Mouse (Mus musculus): ENCODE results near the gene Adk. TPM values are rescaled to one million over a fixed set of nuclear protein-coding genes. Genes with fewer than 3 reads are reported as not detected.

Gene Adk
- polyA plus RNA-seq, 1 experiment, result 7.7 TPM

DNA sequence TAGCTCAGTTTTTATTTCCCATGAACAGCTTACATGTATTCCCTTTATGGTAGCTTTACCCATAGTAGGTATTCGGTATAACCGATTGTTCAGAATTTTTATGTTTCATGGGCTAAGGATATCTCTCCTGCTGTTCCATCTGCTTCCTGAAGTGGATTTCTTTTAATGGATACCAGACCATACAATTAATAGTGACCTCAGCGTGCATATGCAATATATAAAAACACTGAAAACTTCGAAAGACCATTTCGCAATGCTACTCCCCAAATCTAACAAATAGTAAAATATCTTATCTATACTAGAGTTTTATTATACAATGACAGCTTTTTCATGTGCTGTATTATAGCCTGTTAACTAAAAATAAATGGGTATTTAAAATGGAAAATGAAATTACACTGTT, 232.5 kb downstream of the Adk start:
- TF ChIP-seq POLR2A (IDR thresholded peaks at IDR 0.05; ENCODE audit: low read depth, low read length) (no peak), CTCF (IDR thresholded peaks at IDR 0.05; ENCODE audit: extremely low read depth, insufficient read depth, insufficient read length, insufficient replicate concordance) (no peak)
- Histone ChIP-seq H3K27ac (ENCODE audit: insufficient read depth, low read length) (no peak overlapping the region), H3K27me3 (ENCODE audit: control insufficient read depth, insufficient read depth, low read length) (no peaks in the 10 kb centered on the region), H3K36me3 (ENCODE audit: control insufficient read depth, insufficient read depth, low read length) (no peaks in the 10 kb centered on the region), H3K4me1 (ENCODE audit: control insufficient read depth, insufficient read depth, insufficient read length) (no peaks in the 10 kb centered on the region), H3K4me3 (ENCODE audit: extremely low read depth, insufficient read depth, insufficient read length) (no peak overlapping the region)
- DNase-seq (ENCODE audit: low read depth in 1 of 2, low spot score in 2 of 2), result no peak
- 92% methylated on average over 5 of the region's 5 CpGs for WGBS

DNA sequence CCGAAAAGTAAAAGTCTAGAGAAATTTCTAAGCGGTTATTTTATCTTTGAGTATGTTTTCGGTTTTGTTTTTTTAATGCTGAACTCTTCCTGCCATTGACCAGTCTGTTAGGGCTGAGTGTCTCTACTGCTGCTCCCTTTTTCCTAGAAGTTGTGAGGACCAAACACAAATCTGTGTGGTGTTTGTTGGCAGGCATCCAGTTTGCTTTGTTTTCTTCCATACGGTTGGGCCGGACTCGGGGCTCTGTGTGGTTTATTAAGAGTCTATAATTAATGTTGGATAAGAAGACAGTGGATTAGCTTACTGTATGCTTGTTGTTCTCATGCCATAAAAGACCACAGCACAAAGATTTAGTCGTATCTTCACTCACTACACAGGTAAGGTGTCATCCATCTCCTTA, 233.9 kb downstream of the Adk start:
- Histone ChIP-seq H3K36me3 (ENCODE audit: control insufficient read depth, insufficient read depth, low read length) (no peaks in the 10 kb centered on the region), H3K27me3 (ENCODE audit: control insufficient read depth, insufficient read depth, low read length) (no peaks in the 10 kb centered on the region), H3K4me3 (ENCODE audit: extremely low read depth, insufficient read depth, insufficient read length) (no peak overlapping the region), H3K4me1 (ENCODE audit: control insufficient read depth, insufficient read depth, insufficient read length) (no peaks in the 10 kb centered on the region), H3K27ac (ENCODE audit: insufficient read depth, low read length) (no peak overlapping the region)
- TF ChIP-seq POLR2A (IDR thresholded peaks at IDR 0.05; ENCODE audit: low read depth, low read length) (no peak), CTCF (IDR thresholded peaks at IDR 0.05; ENCODE audit: extremely low read depth, insufficient read depth, insufficient read length, insufficient replicate concordance) (no peak)
- DNase-seq (ENCODE audit: low read depth in 1 of 2, low spot score in 2 of 2), result no peak
- WGBS, result 94% methylated on average over 7 of the region's 7 CpGs

DNA sequence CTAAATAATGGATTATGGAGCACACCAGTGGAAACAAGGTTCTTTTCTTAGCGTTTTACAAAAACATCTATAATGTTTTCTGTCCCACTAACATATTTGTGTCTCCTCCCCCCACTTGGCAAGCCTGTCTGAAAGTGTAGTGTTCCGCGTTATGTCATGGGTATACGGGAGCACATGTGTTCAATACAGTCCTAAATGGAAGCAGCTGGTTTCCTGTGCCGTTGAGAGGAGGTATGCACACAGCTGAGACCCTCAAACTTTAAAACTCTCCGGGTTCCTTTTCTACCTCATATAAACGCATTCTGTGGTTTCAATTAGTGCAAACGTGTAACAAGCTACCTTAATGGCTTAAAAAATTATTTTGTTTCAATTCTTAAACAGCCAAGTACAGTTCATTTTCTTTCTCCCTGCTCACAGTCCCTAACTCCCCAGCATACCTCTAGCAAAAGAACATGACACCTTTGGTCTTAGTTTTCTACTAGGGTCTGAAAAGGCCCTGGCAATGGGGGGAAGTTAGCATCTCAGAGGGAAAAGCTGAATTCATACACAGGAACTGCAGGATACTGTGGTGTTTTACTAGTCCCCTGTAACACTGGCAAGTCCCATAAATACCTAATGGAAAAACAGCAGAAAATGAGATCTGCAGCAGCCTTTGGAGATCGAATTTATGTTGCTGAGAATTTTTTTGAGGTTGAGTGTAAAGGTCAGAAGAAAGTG, 235.5 kb downstream of the Adk start:
- DNase-seq (ENCODE audit: low read depth in 1 of 2, low spot score in 2 of 2), result no peak
- H3K27me3 ChIP-seq (ENCODE audit: control insufficient read depth, insufficient read depth, low read length), result no peaks in the 10 kb centered on the region
- TF ChIP-seq CTCF (IDR thresholded peaks at IDR 0.05; ENCODE audit: extremely low read depth, insufficient read depth, insufficient read length, insufficient replicate concordance) (no peak), POLR2A (IDR thresholded peaks at IDR 0.05; ENCODE audit: low read depth, low read length) (no peak)

DNA sequence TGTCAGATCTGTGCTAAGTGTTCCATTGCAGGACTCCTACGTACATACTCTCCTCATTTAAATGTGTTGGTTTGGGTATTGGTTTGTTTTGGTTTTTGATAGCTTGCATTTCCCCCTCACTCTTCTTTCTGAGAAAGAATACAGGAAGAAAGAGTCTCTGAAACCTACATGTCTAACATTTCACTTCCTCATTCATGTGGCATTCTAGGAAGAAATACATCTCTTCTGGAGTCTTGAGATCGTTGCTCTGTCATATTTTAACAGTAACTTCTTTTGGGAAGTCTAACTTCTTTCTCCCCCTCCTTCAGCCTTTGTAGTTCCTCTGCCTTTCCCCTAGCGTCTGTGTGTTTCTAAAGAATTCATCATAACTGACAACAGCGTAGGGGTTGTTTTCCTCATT, 247.4 kb downstream of the Adk start:
- Histone ChIP-seq H3K27ac (ENCODE audit: insufficient read depth, low read length) (no peak overlapping the region), H3K36me3 (ENCODE audit: control insufficient read depth, insufficient read depth, low read length) (no peaks in the 10 kb centered on the region), H3K4me1 (ENCODE audit: control insufficient read depth, insufficient read depth, insufficient read length) (peaks cover 2% of the 10 kb centered on the region; the same call in 1 of the 2 replicates), H3K4me3 (ENCODE audit: extremely low read depth, insufficient read depth, insufficient read length) (no peak overlapping the region), H3K27me3 (ENCODE audit: control insufficient read depth, insufficient read depth, low read length) (no peaks in the 10 kb centered on the region)
- no peak for TF ChIP-seq POLR2A (IDR thresholded peaks at IDR 0.05; ENCODE audit: low read depth, low read length)
- no peak for TF ChIP-seq CTCF (IDR thresholded peaks at IDR 0.05; ENCODE audit: extremely low read depth, insufficient read depth, insufficient read length, insufficient replicate concordance)
- 17% methylated on average over 4 of the region's 4 CpGs for WGBS
- peak in 1 of 2 experiments; percentile 5 for DNase-seq (ENCODE audit: low read depth in 1 of 2, low spot score in 2 of 2)

More for the DNA sequence above, 235.5 kb downstream of the Adk start:
- no peak overlapping the region for H3K4me3 ChIP-seq (ENCODE audit: extremely low read depth, insufficient read depth, insufficient read length)
- WGBS, result 17% methylated on average over 9 of the region's 9 CpGs
- no peak overlapping the region for H3K27ac ChIP-seq (ENCODE audit: insufficient read depth, low read length)
- H3K36me3 ChIP-seq (ENCODE audit: control insufficient read depth, insufficient read depth, low read length), result no peaks in the 10 kb centered on the region
- H3K4me1 ChIP-seq (ENCODE audit: control insufficient read depth, insufficient read depth, insufficient read length), result no peaks in the 10 kb centered on the region

DNA sequence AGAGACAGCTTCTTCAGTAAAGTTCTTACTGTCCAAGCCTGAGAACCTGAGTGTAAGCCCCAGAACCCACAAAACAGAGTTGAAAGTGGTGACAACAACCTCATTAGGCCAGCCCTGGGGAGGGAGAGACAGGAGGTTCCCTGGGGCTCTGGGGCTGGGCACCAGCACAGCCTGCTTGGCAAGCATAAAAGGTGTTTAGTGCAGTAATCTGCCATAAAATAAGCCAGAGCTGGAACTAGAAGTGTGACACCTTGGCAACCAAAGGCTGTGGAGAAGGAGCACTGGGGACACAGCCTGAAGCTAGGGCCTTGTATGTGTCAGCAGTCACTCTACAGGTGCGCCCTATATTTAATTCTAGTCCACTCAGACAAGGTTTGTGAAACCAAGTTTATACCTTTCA, 252.4 kb downstream of the Adk start:
- no peak for DNase-seq (ENCODE audit: low read depth in 1 of 2, low spot score in 2 of 2)
- no peaks in the 10 kb centered on the region for H3K4me1 ChIP-seq (ENCODE audit: control insufficient read depth, insufficient read depth, insufficient read length)
- no peaks in the 10 kb centered on the region for H3K27me3 ChIP-seq (ENCODE audit: control insufficient read depth, insufficient read depth, low read length)
- H3K36me3 ChIP-seq (ENCODE audit: control insufficient read depth, insufficient read depth, low read length), result no peaks in the 10 kb centered on the region
- H3K4me3 ChIP-seq (ENCODE audit: extremely low read depth, insufficient read depth, insufficient read length), result no peak overlapping the region
- WGBS, result 97% methylated on average over 1 of the region's 1 CpGs
- H3K27ac ChIP-seq (ENCODE audit: insufficient read depth, low read length), result no peak overlapping the region
- TF ChIP-seq POLR2A (IDR thresholded peaks at IDR 0.05; ENCODE audit: low read depth, low read length) (no peak), CTCF (IDR thresholded peaks at IDR 0.05; ENCODE audit: extremely low read depth, insufficient read depth, insufficient read length, insufficient replicate concordance) (no peak)

DNA sequence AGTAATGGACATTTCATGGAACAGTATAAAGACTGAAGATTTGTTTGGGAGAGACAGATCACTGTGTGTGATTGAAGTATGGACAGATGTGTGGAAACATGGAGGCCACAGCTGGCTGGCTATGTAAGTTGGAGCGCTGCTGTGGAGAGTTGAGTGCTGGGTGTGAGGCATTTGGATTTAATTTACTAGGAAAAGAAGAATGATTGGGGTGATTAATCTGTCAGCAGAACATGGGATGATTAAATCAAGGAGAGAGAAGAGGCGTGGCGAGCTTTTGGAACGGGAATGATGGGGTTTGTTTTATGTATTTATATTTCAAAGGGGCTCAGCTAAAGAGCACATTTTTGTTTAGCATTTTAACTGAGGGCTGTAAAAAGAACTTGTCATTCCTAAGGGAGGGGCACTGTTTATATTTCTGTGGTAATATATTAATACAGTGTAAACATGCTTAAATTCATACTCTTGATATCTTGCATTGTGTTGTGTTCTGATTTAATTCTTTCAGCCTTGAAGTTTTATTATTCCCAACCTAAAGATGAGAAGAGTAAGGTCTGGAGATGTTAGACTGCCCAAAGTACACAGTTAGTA, 256.1 kb downstream of the Adk start:
- Histone ChIP-seq H3K27ac (ENCODE audit: insufficient read depth, low read length) (no peak overlapping the region), H3K36me3 (ENCODE audit: control insufficient read depth, insufficient read depth, low read length) (no peaks in the 10 kb centered on the region), H3K4me3 (ENCODE audit: extremely low read depth, insufficient read depth, insufficient read length) (no peak overlapping the region), H3K27me3 (ENCODE audit: control insufficient read depth, insufficient read depth, low read length) (no peaks in the 10 kb centered on the region), H3K4me1 (ENCODE audit: control insufficient read depth, insufficient read depth, insufficient read length) (no peaks in the 10 kb centered on the region)
- TF ChIP-seq POLR2A (IDR thresholded peaks at IDR 0.05; ENCODE audit: low read depth, low read length) (no peak), CTCF (IDR thresholded peaks at IDR 0.05; ENCODE audit: extremely low read depth, insufficient read depth, insufficient read length, insufficient replicate concordance) (no peak)
- 96% methylated on average over 4 of the region's 4 CpGs for WGBS
- no peak for DNase-seq (ENCODE audit: low read depth in 1 of 2, low spot score in 2 of 2)

DNA sequence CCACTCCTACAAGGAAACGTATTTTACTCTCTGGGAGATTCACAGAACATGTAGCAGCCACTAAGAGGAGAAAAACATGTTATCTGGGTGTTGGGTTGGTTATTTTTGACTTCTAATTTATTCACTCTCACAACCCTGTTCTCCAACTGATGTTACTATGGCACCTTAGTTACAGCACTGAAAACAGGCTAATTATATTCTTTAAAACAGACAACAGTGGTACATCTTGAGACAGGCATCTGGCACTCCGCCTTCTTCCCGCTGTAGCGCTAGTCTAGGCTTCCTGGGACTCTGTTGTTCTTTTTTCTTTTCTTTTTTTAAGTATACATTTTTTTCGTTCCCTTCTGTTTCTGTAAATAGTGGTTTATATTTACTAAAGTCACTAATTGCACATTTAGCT, 258.2 kb downstream of the Adk start:
- no peak for DNase-seq (ENCODE audit: low read depth in 1 of 2, low spot score in 2 of 2)
- no peak overlapping the region for H3K4me3 ChIP-seq (ENCODE audit: extremely low read depth, insufficient read depth, insufficient read length)
- WGBS, result 90% methylated on average over 5 of the region's 5 CpGs

More for the DNA sequence above, 258.2 kb downstream of the Adk start:
- Histone ChIP-seq H3K36me3 (ENCODE audit: control insufficient read depth, insufficient read depth, low read length) (no peaks in the 10 kb centered on the region), H3K4me1 (ENCODE audit: control insufficient read depth, insufficient read depth, insufficient read length) (no peaks in the 10 kb centered on the region), H3K27ac (ENCODE audit: insufficient read depth, low read length) (no peak overlapping the region), H3K27me3 (ENCODE audit: control insufficient read depth, insufficient read depth, low read length) (no peaks in the 10 kb centered on the region)
- TF ChIP-seq POLR2A (IDR thresholded peaks at IDR 0.05; ENCODE audit: low read depth, low read length), result no peak
- TF ChIP-seq CTCF (IDR thresholded peaks at IDR 0.05; ENCODE audit: extremely low read depth, insufficient read depth, insufficient read length, insufficient replicate concordance), result no peak

All from spleen, adult 2 months (tissue).